Mouse (Mus musculus) megakaryocyte, embryonic 14.5 days (primary cell): Measurements from ENCODE around the gene Spib.

Experiments used
- FLI1 ChIP-seq: IDR thresholded peaks from 2 replicates; pipeline ENCODE4 v1.6.1; 2012; ENCODE audit warnings: low read length, inconsistent platforms, mixed read lengths
- GATA1 ChIP-seq: IDR thresholded peaks from 3 replicates; pipeline ENCODE4 v1.6.1; 2012; ENCODE audit warnings: mixed read lengths, low read length, inconsistent platforms, borderline replicate concordance

DNA sequence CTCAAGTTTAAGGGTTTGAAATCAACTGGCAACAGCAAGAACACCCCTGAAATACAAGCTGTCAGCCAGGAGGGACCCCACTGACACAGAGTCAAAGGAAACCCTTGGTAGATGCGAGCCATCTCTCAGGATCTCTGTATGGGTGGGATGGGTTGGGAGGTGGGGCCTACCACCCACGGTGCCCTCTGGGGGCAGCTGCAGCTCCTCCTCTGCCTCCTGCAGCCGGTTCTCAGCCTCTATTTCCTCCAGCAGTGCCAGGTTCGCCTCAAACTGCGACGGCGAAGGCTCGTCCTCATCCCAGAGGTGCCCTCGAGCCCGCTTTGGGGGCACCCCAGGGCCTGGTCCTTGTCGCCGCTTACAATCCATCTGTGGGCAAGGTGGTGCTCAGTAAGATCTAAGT is 11.2 kb upstream of the Spib start:
- TF ChIP-seq GATA1, result no peak
- TF ChIP-seq FLI1, result no peak
